Comparison of ENCODE assay signal across 7 mouse cellular contexts in genomic region chr10:81294442-81294841, GRCm38 (mm10). TPM values are rescaled to one million over a fixed set of nuclear protein-coding genes. Genes with fewer than 3 reads are reported as not detected.
DNase-seq lines count a peak whose midpoint lies in the region; ATAC-seq and TF ChIP-seq lines count a peak whose summit lies in the region.

No protein-coding gene starts in this region.

- no peaks in the 10 kb centered on the region for H3K27me3 ChIP-seq in thymus, adult 2 months (ENCODE audit: control insufficient read depth, insufficient read depth, low read length)
- peaks cover 19% of the 10 kb centered on the region for H3K27me3 ChIP-seq in limb, embryonic 15.5 days

- no peak for ATAC-seq in limb, embryonic 15.5 days (ENCODE audit: insufficient number of reproducible peaks, low FRiP score, low TSS enrichment, low read depth)

- peak overlapping the region; percentile 79 for H3K4me2 ChIP-seq in limb, embryonic 15.5 days

- H3K27ac ChIP-seq in thymus, adult 2 months (ENCODE audit: control insufficient read depth, insufficient read depth, low read length) = no peak overlapping the region
- no peak overlapping the region for H3K27ac ChIP-seq in embryonic fibroblast, embryonic 13.5 days (ENCODE audit: insufficient read depth, low read length)
- no peak overlapping the region for H3K27ac ChIP-seq in limb, embryonic 15.5 days

- H3K4me1 ChIP-seq in thymus, adult 2 months (replicated peaks; ENCODE audit: control insufficient read depth, insufficient read depth, low read length) = peaks cover 83% of the 10 kb centered on the region
- H3K4me1 ChIP-seq in embryonic fibroblast, embryonic 13.5 days (ENCODE audit: control insufficient read depth, insufficient read depth, low read length) = peaks cover 5% of the 10 kb centered on the region; the same call in 1 of the 2 replicates
- H3K4me1 ChIP-seq in limb, embryonic 15.5 days = peaks cover 55% of the 10 kb centered on the region

- no peak for TF ChIP-seq POLR2A in thymus, adult 2 months (IDR thresholded peaks at IDR 0.05; ENCODE audit: control insufficient read depth, extremely low read depth, insufficient read depth, low read length, poor library complexity)
- no peak for TF ChIP-seq POLR2A in embryonic fibroblast, embryonic 13.5 days (IDR thresholded peaks at IDR 0.05; ENCODE audit: low read depth, low read length)

- intact Hi-C loops in left cerebral cortex, postnatal 4 days (cut with DNase I) = no loop called here

- DNase-seq in thymus, adult 2 months = no peak
- DNase-seq in thymus, postnatal 14 days = no peak
- no peak for DNase-seq in urinary bladder, adult 18-20 months (ENCODE audit: low spot score in 2 of 2)
- DNase-seq in left cerebral cortex, postnatal 4 days = no peak
- no peak for DNase-seq in layer of hippocampus, postnatal 10 days (ENCODE audit: low spot score in 2 of 2)

- H3K9ac ChIP-seq in limb, embryonic 15.5 days = peak overlapping the region; percentile 74; the same call in 1 of the 2 replicates

- 46% methylated on average over 8 of the region's 8 CpGs for WGBS in thymus, adult 2 months
- 36% methylated on average over 8 of the region's 8 CpGs for WGBS in limb, embryonic 15.5 days

- no peaks in the 10 kb centered on the region for H3K9me3 ChIP-seq in limb, embryonic 15.5 days

- no peak for TF ChIP-seq CTCF in thymus, adult 2 months (IDR thresholded peaks at IDR 0.05; ENCODE audit: borderline replicate concordance, control insufficient read depth, extremely low read depth, insufficient read depth, low read length, poor library complexity)
- no peak for TF ChIP-seq CTCF in embryonic fibroblast, embryonic 13.5 days (IDR thresholded peaks at IDR 0.05; ENCODE audit: borderline replicate concordance, insufficient read depth, low read length)

- peak overlapping the region; percentile 78 for H3K4me3 ChIP-seq in thymus, adult 2 months (ENCODE audit: control insufficient read depth, insufficient read depth, low read length)
- peak overlapping the region; percentile 62 for H3K4me3 ChIP-seq in embryonic fibroblast, embryonic 13.5 days (ENCODE audit: insufficient read depth, low read length)
- H3K4me3 ChIP-seq in limb, embryonic 15.5 days = peak overlapping the region; percentile 86

- H3K36me3 ChIP-seq in thymus, adult 2 months (ENCODE audit: control insufficient read depth, insufficient read depth, low read length) = no peaks in the 10 kb centered on the region
- peaks cover 12% of the 10 kb centered on the region; the same call in 1 of the 2 replicates for H3K36me3 ChIP-seq in limb, embryonic 15.5 days

RNA-seq across cellular contexts. Expression of gene Pip5k1c, which starts 1.7 kb away (rescaled TPM):
- 212 and 239 TPM in 2 replicates for polyA plus RNA-seq in thymus, adult 2 months (2012; rRNA removed)
- 40.1 and 43.0 TPM in 2 replicates for polyA plus RNA-seq in embryonic fibroblast, embryonic 13.5 days (2011; ENCODE audit: insufficient read length, low read depth, missing spikeins)
- 44.8 and 48.1 TPM in 2 replicates for polyA plus RNA-seq in limb, embryonic 15.5 days (2015; fragmentation: Nextera tagmentation; extraction: Ambion mirVana)
- 100 to 1,000 TPM; 295 to 304 TPM for total RNA-seq in left cerebral cortex, postnatal 4 days (2021)
- total RNA-seq in layer of hippocampus, postnatal 10 days (2021) = 100 to 1,000 TPM; 305 to 311 TPM

RNA-seq across cellular contexts. Expression of gene Tjp3, which starts 3.1 kb away (rescaled TPM):
- 27.5 and 34.5 TPM in 2 replicates for polyA plus RNA-seq in thymus, adult 2 months (2012; rRNA removed)
- polyA plus RNA-seq in embryonic fibroblast, embryonic 13.5 days (2011; ENCODE audit: insufficient read length, low read depth, missing spikeins) = not detected in 2 replicates
- 8.4 and 9.9 TPM in 2 replicates for polyA plus RNA-seq in limb, embryonic 15.5 days (2015; fragmentation: Nextera tagmentation; extraction: Ambion mirVana)
- 1 to 10 TPM; 5.4 to 6.1 TPM for total RNA-seq in left cerebral cortex, postnatal 4 days (2021)
- 1 to 10 TPM; 1.4 to 2.3 TPM for total RNA-seq in layer of hippocampus, postnatal 10 days (2021)

RNA-seq across cellular contexts. Expression of gene Cactin, which starts 26.5 kb away (rescaled TPM):
- polyA plus RNA-seq in thymus, adult 2 months (2012; rRNA removed) = 89.3 and 89.6 TPM in 2 replicates
- 20.0 and 20.1 TPM in 2 replicates for polyA plus RNA-seq in embryonic fibroblast, embryonic 13.5 days (2011; ENCODE audit: insufficient read length, low read depth, missing spikeins)
- 37.3 and 39.3 TPM in 2 replicates for polyA plus RNA-seq in limb, embryonic 15.5 days (2015; fragmentation: Nextera tagmentation; extraction: Ambion mirVana)
- total RNA-seq in left cerebral cortex, postnatal 4 days (2021) = 10 to 100 TPM; 26.5 to 26.9 TPM
- 10 to 100 TPM; 24.7 to 25.6 TPM for total RNA-seq in layer of hippocampus, postnatal 10 days (2021)

RNA-seq across cellular contexts. Expression of gene Apba3, which starts 27.7 kb away (rescaled TPM):
- polyA plus RNA-seq in thymus, adult 2 months (2012; rRNA removed) = 125 and 136 TPM in 2 replicates
- 43.2 and 44.8 TPM in 2 replicates for polyA plus RNA-seq in embryonic fibroblast, embryonic 13.5 days (2011; ENCODE audit: insufficient read length, low read depth, missing spikeins)
- polyA plus RNA-seq in limb, embryonic 15.5 days (2015; fragmentation: Nextera tagmentation; extraction: Ambion mirVana) = 77.1 and 87.5 TPM in 2 replicates
- total RNA-seq in left cerebral cortex, postnatal 4 days (2021) = 10 to 100 TPM; 22.6 to 28.2 TPM
- 10 to 100 TPM; 31.3 to 37.4 TPM for total RNA-seq in layer of hippocampus, postnatal 10 days (2021)

RNA-seq across cellular contexts. Expression of gene Mrpl54, which starts 27.7 kb away (rescaled TPM):
- 102 and 118 TPM in 2 replicates for polyA plus RNA-seq in thymus, adult 2 months (2012; rRNA removed)
- 52.9 and 53.7 TPM in 2 replicates for polyA plus RNA-seq in embryonic fibroblast, embryonic 13.5 days (2011; ENCODE audit: insufficient read length, low read depth, missing spikeins)
- 189 and 194 TPM in 2 replicates for polyA plus RNA-seq in limb, embryonic 15.5 days (2015; fragmentation: Nextera tagmentation; extraction: Ambion mirVana)
- total RNA-seq in left cerebral cortex, postnatal 4 days (2021) = 10 to 100 TPM; 41.9 to 50.6 TPM
- 10 to 100 TPM; 36.1 to 42.5 TPM for total RNA-seq in layer of hippocampus, postnatal 10 days (2021)
